Mouse (Mus musculus): ENCODE data around the gene Serpina3f. TPM values are rescaled to one million over a fixed set of nuclear protein-coding genes. Genes with fewer than 3 reads are reported as not detected.

Gene Serpina3f
- polyA plus RNA-seq, 1 experiment = not detected

DNA sequence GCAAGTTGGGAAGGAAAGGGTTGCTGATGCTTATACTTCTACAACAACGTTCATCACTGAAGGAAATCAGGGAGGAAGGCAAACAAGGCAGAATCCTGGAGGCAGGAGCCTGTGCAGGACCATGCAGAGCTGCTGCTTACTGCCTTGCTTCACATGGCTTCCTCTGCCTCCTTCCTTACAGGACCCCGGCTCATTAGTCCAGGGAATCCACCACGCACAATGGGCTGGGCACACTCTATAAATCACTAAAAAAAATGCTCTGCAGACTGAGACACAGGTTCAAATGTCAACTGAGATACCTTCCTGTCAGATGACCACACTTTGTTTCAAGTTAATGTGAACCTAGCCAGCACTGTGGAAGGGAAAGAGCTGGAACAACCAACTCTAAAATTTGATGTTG is 46.7 kb downstream of the Serpina3f start:
- H3K4me2 ChIP-seq (ENCODE audit: low read depth) = no peak overlapping the region
- no peaks in the 10 kb centered on the region for H3K36me3 ChIP-seq (ENCODE audit: control insufficient read depth, insufficient read depth)
- TF ChIP-seq E2F4 (IDR thresholded peaks at IDR 0.05; ENCODE audit: insufficient read depth) (no peak), TCF12 (IDR thresholded peaks at IDR 0.05; ENCODE audit: insufficient read depth, poor library complexity, severe bottlenecking) (no peak), SRF (IDR thresholded peaks at IDR 0.05; ENCODE audit: control insufficient read depth, insufficient read length, low read depth) (no peak), USF1 (IDR thresholded peaks at IDR 0.05; ENCODE audit: low read depth) (no peak), REST (IDR thresholded peaks at IDR 0.05; ENCODE audit: insufficient read depth, insufficient read length) (no peak), MAX (IDR thresholded peaks at IDR 0.05; ENCODE audit: low read depth) (no peak), TCF3 (IDR thresholded peaks at IDR 0.05; ENCODE audit: insufficient read length, low read depth) (no peak), POLR2AphosphoS2 (IDR thresholded peaks at IDR 0.05; ENCODE audit: insufficient read length, low read depth) (no peak), POLR2A (IDR thresholded peaks at IDR 0.05; ENCODE audit: insufficient read length, low read depth) (no peak), MYOG (IDR thresholded peaks at IDR 0.05; ENCODE audit: control insufficient read depth in 1 of 3, insufficient read depth in 1 of 3, insufficient read length in 2 of 3, low read depth in 2 of 3) (no peak), MYOD1 (IDR thresholded peaks at IDR 0.05; ENCODE audit: control insufficient read depth in 1 of 3, insufficient read length in 2 of 3, low read depth in 2 of 3) (no peak), CEBPB (IDR thresholded peaks at IDR 0.05; ENCODE audit: insufficient read depth, poor library complexity, severe bottlenecking) (no peak)
- H3K27me3 ChIP-seq (ENCODE audit: control insufficient read depth, insufficient read depth, insufficient read length) = no peaks in the 10 kb centered on the region
- H3K79me2 ChIP-seq (ENCODE audit: control insufficient read depth, insufficient read depth) = no peaks in the 10 kb centered on the region
- H3ac ChIP-seq (ENCODE audit: control insufficient read depth, insufficient read length) = no peak overlapping the region
- no peak overlapping the region for H3K4me3 ChIP-seq

GRCm38 (mm10) chr12:104262863-104263262 is 48.5 kb downstream of the Serpina3f start, which contains the start of gene Serpina3i:
Gene Serpina3i, plus strand, starts transcription at chr12:104263122.
- no peak within 1 kb of the TSS for H3K4me2 ChIP-seq (ENCODE audit: low read depth)
- TF ChIP-seq MYOD1 (IDR thresholded peaks at IDR 0.05; ENCODE audit: control insufficient read depth in 1 of 3, insufficient read length in 2 of 3, low read depth in 2 of 3) = no peak
- no peak for TF ChIP-seq TCF12 (IDR thresholded peaks at IDR 0.05; ENCODE audit: insufficient read depth, poor library complexity, severe bottlenecking)
- TF ChIP-seq POLR2AphosphoS2 (IDR thresholded peaks at IDR 0.05; ENCODE audit: insufficient read length, low read depth) = no peak
- TF ChIP-seq CEBPB (IDR thresholded peaks at IDR 0.05; ENCODE audit: insufficient read depth, poor library complexity, severe bottlenecking) = no peak
- TF ChIP-seq SRF (IDR thresholded peaks at IDR 0.05; ENCODE audit: control insufficient read depth, insufficient read length, low read depth) = no peak
- TF ChIP-seq REST (IDR thresholded peaks at IDR 0.05; ENCODE audit: insufficient read depth, insufficient read length) = no peak
- no peak for TF ChIP-seq MYOG (IDR thresholded peaks at IDR 0.05; ENCODE audit: control insufficient read depth in 1 of 3, insufficient read depth in 1 of 3, insufficient read length in 2 of 3, low read depth in 2 of 3)
- no peak for TF ChIP-seq E2F4 (IDR thresholded peaks at IDR 0.05; ENCODE audit: insufficient read depth)
- no peaks in the 10 kb centered on the region for H3K27me3 ChIP-seq (ENCODE audit: control insufficient read depth, insufficient read depth, insufficient read length)
- H3K4me3 ChIP-seq = no peak within 1 kb of the TSS
- H3K36me3 ChIP-seq (ENCODE audit: control insufficient read depth, insufficient read depth) = no peaks in the 10 kb centered on the region
- H3K79me2 ChIP-seq (ENCODE audit: control insufficient read depth, insufficient read depth) = no peaks in the 10 kb centered on the region
- H3ac ChIP-seq (ENCODE audit: control insufficient read depth, insufficient read length) = no peak within 1 kb of the TSS

GRCm38 (mm10) chr12:104266374-104266773 is 52.0 kb downstream of the Serpina3f start:
- H3K79me2 ChIP-seq (ENCODE audit: control insufficient read depth, insufficient read depth) = no peaks in the 10 kb centered on the region
- H3K4me3 ChIP-seq = no peak overlapping the region
- TF ChIP-seq MYOG (IDR thresholded peaks at IDR 0.05; ENCODE audit: control insufficient read depth in 1 of 3, insufficient read depth in 1 of 3, insufficient read length in 2 of 3, low read depth in 2 of 3) (no peak), MYOD1 (IDR thresholded peaks at IDR 0.05; ENCODE audit: control insufficient read depth in 1 of 3, insufficient read length in 2 of 3, low read depth in 2 of 3) (no peak), E2F4 (IDR thresholded peaks at IDR 0.05; ENCODE audit: insufficient read depth) (no peak), CEBPB (IDR thresholded peaks at IDR 0.05; ENCODE audit: insufficient read depth, poor library complexity, severe bottlenecking) (no peak), REST (IDR thresholded peaks at IDR 0.05; ENCODE audit: insufficient read depth, insufficient read length) (no peak), TCF12 (IDR thresholded peaks at IDR 0.05; ENCODE audit: insufficient read depth, poor library complexity, severe bottlenecking) (no peak)
- no peak overlapping the region for H3ac ChIP-seq (ENCODE audit: control insufficient read depth, insufficient read length)
- H3K27me3 ChIP-seq (ENCODE audit: control insufficient read depth, insufficient read depth, insufficient read length) = no peaks in the 10 kb centered on the region
- no peaks in the 10 kb centered on the region for H3K36me3 ChIP-seq (ENCODE audit: control insufficient read depth, insufficient read depth)
- H3K4me2 ChIP-seq (ENCODE audit: low read depth) = no peak overlapping the region

Other genes with a start within 250 kb of the Serpina3f start
- gene Serpina11, start 224.6 kb upstream of the Serpina3f start, polyA plus RNA-seq (2012; fragmentation: generic; extraction: Trizol) = 0.10 TPM
- 0.14 TPM for gene Serpina9, start 200.8 kb upstream of the Serpina3f start, polyA plus RNA-seq (2012; fragmentation: generic; extraction: Trizol)
- 0.16 TPM for gene Serpina12, start 170.1 kb upstream of the Serpina3f start, polyA plus RNA-seq (2012; fragmentation: generic; extraction: Trizol)
- not detected for gene Serpina5, start 113.4 kb upstream of the Serpina3f start, polyA plus RNA-seq (2012; fragmentation: generic; extraction: Trizol)
- gene Serpina3a, start 101.8 kb upstream of the Serpina3f start, polyA plus RNA-seq (2012; fragmentation: generic; extraction: Trizol) = not detected
- not detected for gene Serpina3b, start 86.5 kb upstream of the Serpina3f start, polyA plus RNA-seq (2012; fragmentation: generic; extraction: Trizol)
- gene Serpina3c, start 60.7 kb upstream of the Serpina3f start, polyA plus RNA-seq (2012; fragmentation: generic; extraction: Trizol) = not detected
- 0.05 TPM for gene Serpina3g, start 21.7 kb downstream of the Serpina3f start, polyA plus RNA-seq (2012; fragmentation: generic; extraction: Trizol)
- not detected for gene Serpina3i, start 48.6 kb downstream of the Serpina3f start, polyA plus RNA-seq (2012; fragmentation: generic; extraction: Trizol)
- not detected for gene Serpina3j, start 100.0 kb downstream of the Serpina3f start, polyA plus RNA-seq (2012; fragmentation: generic; extraction: Trizol)
- gene Serpina3k, start 123.9 kb downstream of the Serpina3f start, polyA plus RNA-seq (2012; fragmentation: generic; extraction: Trizol) = not detected
- gene Serpina3m, start 123.9 kb downstream of the Serpina3f start, polyA plus RNA-seq (2012; fragmentation: generic; extraction: Trizol) = not detected
- gene Serpina3n, start 192.2 kb downstream of the Serpina3f start, polyA plus RNA-seq (2012; fragmentation: generic; extraction: Trizol) = 0.05 TPM

All from myocyte (in vitro differentiated cells).